Mouse (Mus musculus): ENCODE results near the gene Lamb3.
A peak's percentile ranks its signal among the peaks of the same experiment; 100 is the strongest.

Gene Lamb3

GRCm38 (mm10) chr1:193207503-193207902 lies at the start of gene Lamb3:
Gene Lamb3, plus strand, starts transcription at chr1:193207699.
- peak; percentile 72 for DNase-seq (ENCODE audit: low read depth)

- no peak for DNase-seq (ENCODE audit: low read depth)
Observed at GRCm38 (mm10) chr1:193159163-193159562, 48.3 kb upstream of the Lamb3 start.

GRCm38 (mm10) chr1:193159613-193160012 lies 47.9 kb upstream of the Lamb3 start:
- no peak for DNase-seq (ENCODE audit: low read depth)

GRCm38 (mm10) chr1:193160317-193161032 lies 47.0 kb upstream of the Lamb3 start:
- peak; percentile 93 for DNase-seq (ENCODE audit: low read depth)

- no peak for DNase-seq (ENCODE audit: low read depth)
Observed at GRCm38 (mm10) chr1:193167746-193168145, 39.8 kb upstream of the Lamb3 start, which contains the start of gene A130010J15Rik. Gene A130010J15Rik, plus strand, starts transcription at chr1:193168046.

DNA sequence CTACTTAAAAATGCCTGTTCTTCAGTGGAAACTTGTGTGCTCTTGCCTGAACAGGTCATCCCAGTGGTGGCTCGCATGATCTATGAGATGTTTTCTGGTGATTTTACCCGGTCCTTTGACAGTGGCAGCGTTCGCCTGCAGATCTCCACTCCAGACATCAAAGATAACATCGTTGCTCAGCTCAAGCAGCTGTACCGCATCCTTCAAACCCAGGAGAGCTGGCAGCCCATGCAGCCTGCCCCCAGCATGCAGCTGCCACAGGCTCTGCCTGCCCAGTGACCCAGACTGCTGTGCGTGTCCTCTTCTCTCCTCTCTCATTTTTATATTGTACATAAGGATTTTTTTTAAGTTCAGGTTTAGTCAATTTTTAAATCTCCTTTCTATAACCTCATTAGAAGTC lies 38.3 kb upstream of the Lamb3 start:
- DNase-seq (ENCODE audit: low read depth) = no peak

DNA sequence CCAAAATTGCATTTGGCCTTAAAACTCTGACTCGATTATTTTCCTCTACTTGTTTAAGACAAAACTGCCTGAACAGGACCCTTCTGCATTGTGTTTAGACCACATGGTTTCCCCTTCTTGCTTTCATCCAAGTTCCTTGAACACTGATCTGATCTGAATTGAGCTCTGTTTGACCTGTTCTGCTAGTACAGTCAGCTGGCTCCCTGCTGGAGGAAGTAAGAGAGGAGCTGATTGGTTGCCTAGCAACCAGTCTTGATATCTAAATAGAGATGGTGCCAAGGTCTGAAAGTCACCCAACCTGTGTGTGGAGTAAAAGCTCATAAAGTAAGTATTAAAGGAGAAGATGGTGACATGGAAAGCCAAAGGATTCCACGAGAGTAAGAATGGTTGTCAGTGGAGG lies 37.6 kb upstream of the Lamb3 start:
- no peak for DNase-seq (ENCODE audit: low read depth)

- DNase-seq (ENCODE audit: low read depth) = peak; percentile 99
Observed at GRCm38 (mm10) chr1:193172991-193173809, 34.3 kb upstream of the Lamb3 start.

DNA sequence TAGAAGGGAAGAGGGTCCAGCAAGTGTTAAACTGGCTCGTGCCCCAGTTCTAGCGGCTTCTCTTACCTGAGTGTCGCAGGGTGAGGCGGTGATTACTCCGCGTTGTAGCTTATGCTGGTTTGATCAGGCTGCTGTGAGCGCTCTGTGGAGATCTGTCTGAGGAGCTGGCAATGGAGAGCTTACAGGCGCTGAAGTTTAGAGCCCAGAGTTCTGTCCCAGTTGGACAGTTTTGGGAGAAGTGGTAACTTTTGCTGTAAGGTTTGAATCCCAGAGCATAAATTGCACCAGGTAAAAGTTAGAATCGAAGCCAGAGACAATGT lies 33.7 kb upstream of the Lamb3 start:
- no peak for DNase-seq (ENCODE audit: low read depth)

DNA sequence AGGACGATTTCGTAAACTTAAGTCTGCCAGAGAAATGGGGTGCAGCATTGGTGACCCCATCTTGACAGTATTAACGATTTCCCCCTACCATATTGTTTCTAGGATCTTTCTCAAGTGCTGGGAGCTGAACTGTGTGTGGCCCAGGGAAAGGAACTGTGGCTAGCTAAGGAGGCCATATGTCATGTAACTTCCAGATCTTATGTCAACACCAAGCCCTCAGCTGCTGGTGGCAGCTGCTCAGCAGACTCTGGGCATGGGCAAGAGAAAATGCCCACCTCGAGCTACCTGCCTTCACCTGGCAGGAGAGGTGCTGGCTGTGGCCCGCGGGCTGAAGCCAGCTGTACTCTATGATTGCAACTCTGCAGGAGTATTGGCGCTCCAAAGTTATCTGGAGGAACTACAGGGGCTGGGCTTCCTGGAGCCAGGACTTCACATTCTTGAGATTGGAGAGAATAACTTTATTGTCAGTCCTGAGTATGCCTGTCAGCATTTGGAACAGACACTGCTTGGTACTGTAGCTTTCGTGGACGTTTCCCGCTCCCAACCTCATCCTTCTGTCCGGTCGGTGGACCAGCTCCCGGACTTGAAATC lies 33.3 kb upstream of the Lamb3 start:
- peak; percentile 34 for DNase-seq (ENCODE audit: low read depth)

GRCm38 (mm10) chr1:193181104-193181503 lies 26.4 kb upstream of the Lamb3 start:
- DNase-seq (ENCODE audit: low read depth) = no peak

DNA sequence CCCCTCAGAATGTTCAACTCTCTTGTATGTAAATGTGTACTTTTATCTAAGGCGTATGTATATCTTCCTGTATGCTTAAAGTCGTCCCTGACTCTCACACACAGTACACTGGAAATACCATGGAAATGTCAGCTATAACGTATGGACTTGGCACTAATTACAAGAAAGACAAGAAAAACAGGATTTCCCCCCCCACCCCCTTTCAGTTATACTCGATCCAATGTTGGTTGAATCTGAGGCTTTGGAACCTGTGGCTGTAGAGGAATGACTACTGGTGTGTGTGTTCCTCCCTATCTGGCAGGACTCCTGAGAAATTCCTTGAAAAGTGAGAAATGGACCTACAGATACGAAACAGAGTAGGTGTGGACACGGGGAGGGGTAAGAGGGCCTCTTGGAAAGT lies 19.2 kb upstream of the Lamb3 start:
- no peak for DNase-seq (ENCODE audit: low read depth)

DNA sequence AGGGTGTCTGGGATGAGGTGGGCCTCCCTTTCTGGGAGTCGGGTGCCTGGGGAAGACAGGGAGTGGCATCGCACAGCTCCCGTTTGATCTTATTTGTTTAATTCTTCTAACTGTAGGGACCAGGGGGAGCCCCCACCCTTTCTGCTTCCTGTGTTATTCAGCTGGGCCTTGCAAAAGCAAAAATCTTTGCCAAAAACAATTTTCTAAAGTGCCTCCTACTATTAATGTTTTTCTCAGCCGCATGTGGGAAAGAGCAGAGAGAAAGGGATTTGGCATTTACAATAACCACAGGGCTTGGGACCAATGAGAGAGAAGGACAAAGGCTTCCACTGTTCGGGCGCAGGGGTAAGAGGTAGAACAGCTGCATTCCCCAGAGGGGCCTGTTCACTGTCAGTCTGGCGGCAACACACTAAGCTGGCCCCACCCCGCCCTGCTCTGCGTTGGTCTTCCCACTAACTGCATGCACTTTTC lies 18.3 kb upstream of the Lamb3 start:
- no peak for DNase-seq (ENCODE audit: low read depth)

GRCm38 (mm10) chr1:193189771-193190170 lies 17.7 kb upstream of the Lamb3 start:
- no peak for DNase-seq (ENCODE audit: low read depth)

DNA sequence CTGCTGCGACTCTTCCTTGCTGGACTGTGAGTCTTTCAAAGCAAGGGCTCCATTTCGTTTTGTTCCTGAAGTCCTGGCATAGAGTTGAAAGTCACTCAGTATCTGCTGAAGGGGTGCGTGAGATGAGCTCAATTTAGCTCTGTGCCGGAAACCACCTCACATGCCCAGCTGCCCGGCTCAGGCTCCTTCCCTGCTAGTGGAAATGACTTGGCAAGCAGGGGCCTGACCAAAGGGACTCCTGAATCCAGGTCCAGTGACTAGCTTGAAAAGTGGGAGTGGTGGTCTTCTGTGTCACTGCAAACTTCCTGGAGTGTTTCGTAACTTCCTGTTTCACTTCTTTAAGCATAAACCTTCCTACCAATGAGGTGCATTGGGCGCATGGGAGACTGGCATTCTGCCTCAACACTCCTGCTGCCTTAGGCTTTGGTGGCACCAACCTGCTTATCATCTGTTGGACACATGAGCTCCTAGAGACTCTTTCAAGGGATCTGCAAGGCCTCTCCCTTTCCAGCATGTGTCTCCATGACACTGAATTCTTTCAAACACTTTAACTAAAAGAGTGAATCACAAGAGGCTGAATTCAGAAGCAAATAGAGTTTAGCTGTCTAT lies 15.7 kb upstream of the Lamb3 start:
- peak; percentile 86 for DNase-seq (ENCODE audit: low read depth)

GRCm38 (mm10) chr1:193194416-193195140 lies 12.9 kb upstream of the Lamb3 start:
- no peak for DNase-seq (ENCODE audit: low read depth)

DNA sequence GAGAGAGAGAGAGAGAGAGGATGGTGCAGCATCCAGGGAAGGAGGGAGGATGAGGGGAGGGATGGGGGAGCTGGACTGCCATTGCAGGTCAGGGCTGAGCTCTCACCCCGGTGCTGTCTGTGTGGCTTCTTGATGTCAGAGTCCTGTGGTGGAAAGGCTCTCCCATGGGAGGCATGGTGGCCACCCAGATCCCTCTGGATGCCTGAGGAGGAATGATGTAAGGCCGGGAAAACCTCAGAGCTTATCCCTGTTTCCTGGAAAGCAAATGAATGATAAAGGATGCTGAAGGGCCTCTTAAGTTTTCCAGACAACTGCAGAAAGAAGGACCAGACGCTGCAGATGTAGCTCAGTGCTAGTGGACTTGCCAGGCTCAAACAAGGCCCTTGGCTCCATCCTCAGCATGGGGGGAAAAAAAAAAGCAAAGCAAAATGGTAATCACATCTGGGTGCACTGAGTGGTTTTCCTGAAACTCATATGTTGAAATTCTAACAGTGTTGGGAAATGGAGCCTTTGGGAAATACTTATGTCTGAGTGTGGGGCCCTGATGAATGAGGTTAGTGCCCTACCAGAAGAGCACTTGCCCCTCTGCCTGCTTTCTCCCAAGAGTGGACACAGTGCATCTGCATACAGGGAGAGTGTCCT lies 12.2 kb upstream of the Lamb3 start:
- DNase-seq (ENCODE audit: low read depth) = no peak

DNA sequence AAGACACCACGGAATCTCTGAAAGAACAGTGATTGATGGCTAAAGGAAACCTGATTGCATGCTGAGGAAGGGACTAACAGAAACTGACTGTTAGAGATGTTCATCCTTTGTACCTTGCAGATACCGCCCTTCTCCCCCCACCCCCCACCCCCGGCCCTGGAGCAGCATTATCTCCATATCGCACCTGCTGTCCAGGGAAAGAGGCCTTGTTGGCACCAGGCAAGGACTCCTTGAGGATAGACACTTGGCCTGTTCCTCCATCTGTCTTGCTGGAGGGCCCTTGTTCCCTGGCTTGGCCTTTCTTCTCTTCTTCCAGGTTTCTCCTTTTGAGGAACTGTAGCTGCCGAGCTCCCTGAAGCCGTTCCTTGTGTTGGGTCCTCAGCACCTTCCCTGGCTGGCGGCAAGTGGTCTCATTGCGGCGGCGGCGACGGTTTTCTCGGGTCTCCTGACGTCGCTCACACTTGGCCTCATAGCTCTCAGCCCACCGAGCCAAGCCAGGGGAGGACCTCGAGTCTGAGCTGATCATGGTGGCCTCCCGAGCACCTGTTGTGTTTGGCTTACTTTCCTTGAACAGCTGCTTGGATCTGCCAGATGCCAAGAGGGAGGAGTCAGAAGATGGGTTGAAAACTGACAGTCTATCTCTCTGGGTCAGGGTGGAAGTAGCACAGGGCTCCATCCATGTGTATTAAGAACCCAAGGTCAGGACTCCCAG lies 9.8 kb upstream of the Lamb3 start:
- DNase-seq (ENCODE audit: low read depth) = no peak

GRCm38 (mm10) chr1:193198312-193198711 lies 9.2 kb upstream of the Lamb3 start:
- peak; percentile 78 for DNase-seq (ENCODE audit: low read depth)

DNA sequence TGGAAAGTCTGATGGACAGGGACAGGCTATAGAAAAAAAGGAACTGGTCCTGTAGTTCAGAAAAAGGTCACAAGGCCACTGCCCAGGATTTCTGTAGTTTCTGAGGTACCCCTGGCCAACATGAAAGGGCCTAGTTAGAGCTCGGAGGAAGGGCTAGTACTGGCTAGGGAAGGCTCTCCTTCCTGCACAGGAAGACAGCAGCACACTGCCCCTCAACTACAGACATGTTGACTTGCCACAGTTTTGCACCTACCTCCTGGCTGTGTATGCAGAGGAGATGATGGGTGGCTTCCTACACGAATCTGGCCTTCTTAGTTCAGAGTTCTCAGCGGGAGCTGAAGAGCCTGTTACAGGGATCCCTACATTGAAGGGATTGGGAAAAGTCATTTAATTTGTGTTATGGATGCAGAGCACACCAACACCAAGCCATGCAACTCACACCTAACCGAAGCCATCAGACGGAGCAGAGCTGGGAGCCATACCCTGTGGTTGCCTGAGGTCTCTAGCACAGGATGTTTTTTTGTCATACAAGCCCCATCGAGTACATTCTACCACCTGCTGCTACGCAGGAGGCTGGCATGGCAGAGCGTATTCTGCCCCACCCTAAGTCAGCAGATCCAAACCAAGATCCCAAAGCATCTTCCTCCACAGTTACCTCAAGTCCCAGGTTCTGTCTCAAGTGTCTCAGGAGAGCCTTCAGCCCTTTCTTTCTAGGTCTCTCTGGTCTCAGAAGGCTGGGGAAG lies 6.7 kb upstream of the Lamb3 start:
- peak; percentile 44 for DNase-seq (ENCODE audit: low read depth)
